Mouse (Mus musculus) skeletal muscle tissue, adult 2 months (tissue): ENCODE measurements around the gene Rtn1.

Experiments used
- DNase-seq: peaks from one replicate; pipeline ENCODE4 v3.0.0-alpha.2; 2012; ENCODE audit warnings: low read depth, low spot score

Gene Rtn1

DNA sequence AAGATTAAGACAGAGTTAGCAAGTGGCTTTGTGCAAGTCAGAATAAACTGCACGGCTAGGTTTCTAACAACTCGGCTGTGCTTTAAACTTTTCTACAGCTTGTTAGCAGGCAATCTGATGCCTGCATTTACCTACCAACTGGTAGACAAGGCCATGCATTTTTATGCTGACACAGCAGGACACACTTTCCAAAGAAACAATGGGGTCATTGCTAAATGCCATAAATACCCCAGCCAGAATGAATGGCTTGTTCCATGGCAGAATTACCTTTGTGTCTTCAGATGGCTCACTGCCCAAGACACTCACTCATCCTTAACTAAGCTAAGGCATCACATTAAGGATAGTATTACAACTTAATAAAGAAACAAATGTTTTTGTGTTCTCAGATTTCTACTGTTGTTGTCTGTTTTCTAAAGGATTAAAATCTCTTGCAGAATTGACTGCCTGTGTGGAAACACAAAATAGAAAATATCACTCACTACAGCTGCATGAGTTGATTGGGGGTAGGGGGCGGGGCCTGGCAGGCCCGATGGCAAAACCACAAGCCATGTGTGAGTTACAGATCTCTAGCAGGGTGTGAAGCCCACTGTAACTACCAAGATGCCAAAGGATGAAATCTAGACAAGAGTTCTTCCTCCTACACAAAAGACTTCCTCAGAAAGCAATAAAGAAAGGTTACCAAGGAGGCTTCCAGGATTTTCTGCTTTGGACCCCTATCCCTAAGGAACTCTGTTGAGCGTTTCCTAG lies 129.6 kb downstream of the Rtn1 start:
- DNase-seq = no peak

DNA sequence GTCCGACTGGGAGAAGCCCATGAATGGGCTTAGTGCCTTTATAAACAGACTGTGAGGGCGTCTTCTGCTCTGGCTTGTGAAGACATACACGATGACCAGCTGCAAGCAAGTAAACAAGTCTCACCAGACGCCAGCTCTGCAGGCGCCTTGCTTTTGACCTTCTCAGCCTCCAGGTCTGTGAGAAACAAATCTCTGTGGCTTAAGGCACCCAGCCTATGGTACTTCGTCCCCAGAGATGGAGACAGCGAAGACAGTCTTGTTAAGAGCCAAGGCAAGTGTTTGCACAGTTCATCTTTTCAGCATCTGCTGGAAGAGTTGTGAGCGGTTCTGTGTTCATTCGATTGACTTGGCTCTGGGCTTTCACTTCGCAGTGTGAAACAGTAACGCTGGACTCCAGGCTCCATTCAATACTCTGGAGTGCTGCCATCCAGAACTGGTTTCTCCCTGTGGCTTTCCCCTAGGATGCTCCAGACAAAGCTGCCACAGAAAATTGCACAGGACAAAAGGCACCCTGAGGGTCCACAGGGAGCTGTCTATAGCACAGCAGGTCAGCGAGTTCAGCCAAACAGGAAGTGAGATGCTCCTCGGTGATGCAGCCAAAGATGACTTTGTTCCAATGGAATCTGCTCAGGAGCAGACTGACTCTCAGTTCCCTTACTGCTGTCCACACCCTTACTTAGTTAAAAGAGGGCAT lies 135.0 kb downstream of the Rtn1 start:
- DNase-seq = peak; percentile 73

DNA sequence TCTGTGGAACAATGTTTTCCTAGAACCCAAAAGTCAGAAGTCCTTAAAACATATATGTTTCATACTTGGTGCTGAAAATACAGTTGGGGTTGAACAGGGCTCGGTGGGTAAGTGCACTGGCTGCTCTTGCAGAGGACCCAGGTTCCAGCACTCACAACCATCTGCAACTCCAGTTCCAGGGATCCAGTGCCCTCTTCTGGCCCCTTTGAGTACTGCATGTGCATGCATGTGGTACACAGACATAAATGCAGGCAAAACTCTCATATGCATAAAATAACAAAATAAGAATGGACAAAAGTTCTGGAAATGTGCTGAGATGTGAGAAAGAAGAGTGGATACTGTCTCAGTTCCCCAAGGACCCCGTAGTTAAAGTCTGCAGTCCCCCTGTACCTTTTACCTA lies 141.2 kb downstream of the Rtn1 start:
- DNase-seq = no peak

DNA sequence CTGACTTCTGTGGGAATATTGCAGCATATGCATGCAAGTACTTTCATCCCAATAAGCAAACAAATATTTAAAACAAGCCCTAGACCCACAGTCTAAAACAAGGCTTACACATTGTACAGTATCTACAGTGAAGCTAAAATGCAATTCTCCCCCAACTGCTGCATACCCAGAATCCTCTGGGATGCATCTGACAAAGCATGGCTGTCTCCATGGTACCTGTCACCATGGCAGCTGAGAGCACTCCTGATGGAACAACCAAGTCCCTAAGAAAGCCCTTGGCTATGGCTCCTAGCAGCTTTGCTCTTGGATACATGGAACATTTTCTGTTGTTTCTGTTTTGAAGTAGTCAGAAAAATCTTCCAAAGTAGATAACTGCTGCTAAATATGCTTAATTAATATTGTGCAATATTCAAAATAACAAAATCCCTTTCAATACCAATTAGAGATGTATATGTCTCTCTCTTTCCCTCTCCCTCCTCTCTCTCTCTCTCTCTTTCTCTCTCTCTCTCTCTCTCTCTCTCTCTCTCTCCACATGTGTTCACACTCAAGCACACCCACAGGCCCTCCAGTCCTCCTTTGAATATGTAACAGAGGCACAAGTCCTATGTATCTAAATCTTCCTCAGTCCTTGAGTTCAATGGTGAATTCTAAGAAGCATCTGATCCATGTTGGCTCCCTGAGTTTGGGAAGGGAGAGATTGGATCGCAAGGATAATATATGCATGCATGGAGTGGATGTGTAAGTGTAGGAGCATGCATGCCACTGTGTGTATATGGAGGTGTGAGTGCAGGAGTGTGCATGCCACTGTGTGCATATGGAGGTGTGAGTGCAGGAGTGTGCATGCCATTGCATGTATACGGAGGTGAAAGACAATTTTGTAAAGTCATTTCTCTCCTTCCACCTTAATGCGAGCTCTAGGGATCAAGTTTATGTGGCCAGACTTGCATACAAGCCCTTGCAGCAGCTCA lies 143.3 kb downstream of the Rtn1 start:
- no peak for DNase-seq

DNA sequence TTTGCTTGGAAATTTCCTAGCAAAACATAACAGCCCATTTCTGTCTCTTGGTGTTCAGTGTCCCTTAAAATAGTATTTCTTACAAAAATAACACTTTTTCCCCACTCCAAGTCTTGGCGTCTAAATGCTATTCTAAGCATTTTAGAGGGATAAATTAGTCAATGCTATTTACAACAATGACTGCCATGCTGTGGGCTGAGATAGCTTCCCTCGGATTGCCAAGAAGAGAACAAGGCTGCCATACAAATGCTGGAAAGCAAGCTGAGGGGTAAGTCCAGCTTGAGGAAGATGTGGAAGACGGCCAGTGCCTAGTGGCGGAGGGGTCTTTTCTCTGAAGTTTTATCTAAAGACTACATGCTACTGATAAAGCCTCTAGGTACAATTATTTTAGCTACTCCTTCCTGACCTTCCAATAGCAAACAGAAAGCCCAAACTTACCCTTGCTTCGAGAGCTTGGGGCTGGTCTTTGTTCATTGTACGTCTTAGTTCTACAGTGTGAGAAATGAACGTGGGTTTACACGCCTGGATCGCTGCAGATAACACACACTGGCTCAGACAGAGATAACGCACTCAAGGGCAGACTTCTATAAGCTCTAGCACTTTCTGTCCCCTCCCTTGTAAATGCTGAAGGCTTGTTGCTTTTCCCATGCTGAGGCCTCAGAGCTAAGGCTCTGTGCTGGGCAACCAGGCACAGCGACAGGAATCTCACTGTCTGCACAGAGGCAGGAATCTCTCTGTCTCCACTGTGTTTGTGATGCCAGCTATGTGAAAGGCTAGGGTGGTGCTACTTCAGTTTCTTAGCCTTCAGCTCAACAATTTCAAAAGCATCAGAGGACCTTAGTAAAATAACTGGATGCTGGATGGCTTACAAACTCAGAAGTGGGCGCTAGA lies 145.4 kb downstream of the Rtn1 start:
- no peak for DNase-seq

GRCm38 (mm10) chr12:72257000-72257399 lies 151.9 kb downstream of the Rtn1 start:
- DNase-seq = no peak

DNA sequence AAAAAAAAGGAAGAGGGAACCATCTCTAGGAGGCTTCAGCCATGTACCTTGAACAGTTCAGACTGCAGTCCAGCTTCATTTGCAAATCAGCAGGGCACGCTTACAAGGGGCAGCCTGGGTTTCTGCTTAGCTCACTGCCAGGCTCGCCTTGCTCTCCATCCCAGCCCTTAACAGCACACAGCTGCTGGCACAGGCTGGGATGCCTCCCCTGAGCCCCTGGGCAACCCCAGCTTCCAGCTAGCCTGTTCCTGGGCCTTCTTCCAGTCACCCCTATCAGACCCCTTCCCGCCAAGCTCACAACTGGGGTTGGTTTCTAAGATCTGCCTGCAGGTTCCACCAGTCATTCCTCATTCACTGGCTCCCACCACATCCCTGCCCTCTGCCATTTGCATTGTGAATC lies 155.8 kb downstream of the Rtn1 start:
- DNase-seq = no peak

GRCm38 (mm10) chr12:72251890-72252445 lies 156.9 kb downstream of the Rtn1 start:
- DNase-seq = no peak

DNA sequence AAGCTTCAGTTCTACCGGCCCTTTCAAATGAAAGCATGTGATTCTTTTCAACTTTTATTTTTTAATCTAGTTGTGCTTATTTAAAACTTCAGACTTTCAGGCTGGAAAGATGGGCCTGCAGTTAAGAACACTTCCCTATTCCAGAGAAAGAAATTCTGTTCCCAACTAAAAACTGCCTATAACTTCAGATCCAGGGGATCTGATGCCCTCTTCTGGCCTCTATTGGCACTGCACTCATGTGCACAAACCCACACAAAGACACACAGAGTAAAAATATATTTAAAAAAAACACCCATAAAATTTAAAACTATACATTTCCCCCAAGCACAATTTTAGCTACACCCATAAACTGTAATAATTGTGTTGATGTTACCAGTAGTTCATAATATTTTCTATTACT lies 163.9 kb downstream of the Rtn1 start:
- DNase-seq = no peak

- no peak for DNase-seq
Measured at GRCm38 (mm10) chr12:72242807-72243206, 166.0 kb downstream of the Rtn1 start.

DNA sequence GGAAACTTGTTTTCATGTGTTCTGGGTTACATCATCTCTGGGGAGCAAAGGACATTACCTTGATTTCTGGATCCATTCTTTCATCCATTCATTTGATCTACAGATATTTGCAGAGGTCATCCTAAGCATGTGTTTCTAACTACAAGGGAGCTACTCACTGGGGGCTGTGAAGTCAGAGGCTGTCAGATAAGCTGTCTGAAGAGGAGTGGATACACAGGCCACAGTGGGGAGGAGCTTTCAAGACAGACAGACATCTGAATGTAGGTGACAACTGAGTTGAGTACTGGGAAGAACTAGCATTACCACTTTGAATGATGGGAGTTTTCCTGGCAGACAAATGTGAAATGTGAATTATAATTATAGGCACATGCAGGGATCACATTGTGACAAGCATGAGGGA lies 168.3 kb downstream of the Rtn1 start:
- DNase-seq = no peak

DNA sequence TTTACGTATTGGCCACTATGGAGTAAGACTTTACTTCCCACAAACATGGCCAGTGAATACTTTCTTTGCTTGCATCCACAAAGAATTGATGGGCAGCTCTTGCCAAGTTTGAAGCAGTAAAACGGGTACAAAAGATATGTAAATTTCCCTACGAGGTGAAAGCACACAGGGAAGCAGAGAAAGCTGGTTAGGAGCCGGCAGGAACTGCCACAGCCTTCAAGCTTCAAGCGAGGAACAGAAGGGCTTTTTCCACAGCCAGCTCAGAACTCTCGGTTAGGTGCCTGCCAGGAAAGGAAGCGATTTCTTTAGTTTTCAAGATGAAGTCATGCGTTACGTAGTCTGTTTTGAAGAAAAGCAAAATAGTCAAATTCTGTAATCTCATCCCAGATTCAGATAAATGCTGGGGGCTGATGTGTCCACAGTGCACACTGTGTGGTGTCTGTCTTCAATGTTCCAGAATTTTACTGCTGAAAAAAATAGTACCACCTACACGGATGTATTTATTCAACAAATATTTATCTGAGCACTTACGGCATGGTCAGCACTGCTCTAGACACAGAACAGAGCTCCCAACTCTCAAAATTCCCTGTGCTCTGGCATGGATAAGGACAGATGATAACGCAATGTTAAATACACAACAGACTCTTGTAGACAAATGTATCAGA lies 169.5 kb downstream of the Rtn1 start:
- no peak for DNase-seq

DNA sequence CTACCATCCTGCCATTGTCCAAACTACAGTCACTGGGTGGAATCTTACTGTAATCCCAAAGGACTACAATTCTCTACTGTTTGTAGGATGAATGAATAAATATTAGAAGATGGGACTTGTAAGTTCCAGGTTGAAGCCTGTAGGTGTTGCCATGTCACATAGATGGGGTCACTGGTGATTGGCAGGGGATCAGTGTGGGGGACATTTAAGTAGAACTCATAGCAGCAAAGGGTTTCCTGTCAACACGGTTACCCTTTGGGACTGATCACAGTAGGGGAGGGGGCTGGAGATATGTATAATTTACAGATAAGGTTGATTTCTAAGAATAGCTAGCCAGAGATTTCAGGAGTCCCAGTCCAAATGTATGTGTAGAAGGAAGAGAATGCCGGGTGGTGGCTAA lies 171.6 kb downstream of the Rtn1 start:
- no peak for DNase-seq

- DNase-seq = no peak
Measured at GRCm38 (mm10) chr12:72236564-72237011, 172.3 kb downstream of the Rtn1 start.

DNA sequence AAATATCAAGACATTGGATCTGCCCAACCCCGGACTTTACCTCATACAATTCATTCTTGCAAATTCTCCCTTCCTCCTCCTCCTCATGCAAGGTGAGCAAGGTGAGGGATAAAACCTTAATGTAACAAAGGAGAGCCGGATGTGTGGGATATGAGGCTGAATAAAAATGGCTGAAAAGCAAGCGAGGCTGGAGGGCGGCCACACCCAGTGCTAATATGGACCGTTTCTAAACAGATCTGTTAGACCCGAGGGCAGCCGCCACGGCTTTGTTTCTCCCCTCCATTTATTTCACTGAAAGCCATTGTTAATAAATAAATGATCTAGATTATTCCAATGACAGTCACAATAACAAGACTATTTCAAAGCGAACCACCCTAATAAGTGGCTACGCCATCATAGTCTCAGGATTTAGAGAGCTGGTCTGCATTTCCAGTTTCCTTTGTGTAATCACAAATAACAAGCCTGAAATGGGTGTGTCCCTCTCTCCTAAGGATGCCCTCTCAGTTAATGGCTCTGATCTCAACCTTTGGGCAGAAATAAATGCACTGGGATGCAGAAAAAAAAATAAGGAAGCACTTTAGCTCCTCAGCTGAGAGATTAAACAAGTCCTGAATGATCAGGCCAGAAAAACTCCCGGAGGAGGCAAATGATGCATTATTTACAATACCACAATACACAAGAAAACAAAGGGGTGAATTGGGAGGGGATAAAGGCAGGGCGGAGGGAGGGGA lies 173.1 kb downstream of the Rtn1 start:
- DNase-seq = no peak

- DNase-seq = no peak
Measured at GRCm38 (mm10) chr12:72234966-72235365, 173.9 kb downstream of the Rtn1 start.

DNA sequence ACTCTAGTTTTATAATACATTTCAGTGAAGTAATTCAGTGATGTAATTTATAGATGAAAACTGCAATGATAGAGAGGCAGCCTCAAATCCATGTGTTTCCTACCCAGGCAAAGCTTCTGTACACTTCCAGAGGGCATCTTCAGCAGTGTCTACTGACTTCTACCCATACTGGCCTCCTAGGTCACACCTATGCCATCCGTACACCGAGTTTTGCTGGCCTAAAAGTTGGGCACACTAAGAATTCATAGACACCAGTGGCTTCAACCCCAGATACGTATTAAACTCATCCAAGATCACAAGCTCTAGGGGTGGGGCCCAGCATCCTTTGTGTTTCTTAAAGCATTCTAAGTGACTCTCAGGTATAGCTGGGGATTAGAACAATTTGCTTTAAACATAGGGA lies 174.7 kb downstream of the Rtn1 start:
- DNase-seq = no peak

DNA sequence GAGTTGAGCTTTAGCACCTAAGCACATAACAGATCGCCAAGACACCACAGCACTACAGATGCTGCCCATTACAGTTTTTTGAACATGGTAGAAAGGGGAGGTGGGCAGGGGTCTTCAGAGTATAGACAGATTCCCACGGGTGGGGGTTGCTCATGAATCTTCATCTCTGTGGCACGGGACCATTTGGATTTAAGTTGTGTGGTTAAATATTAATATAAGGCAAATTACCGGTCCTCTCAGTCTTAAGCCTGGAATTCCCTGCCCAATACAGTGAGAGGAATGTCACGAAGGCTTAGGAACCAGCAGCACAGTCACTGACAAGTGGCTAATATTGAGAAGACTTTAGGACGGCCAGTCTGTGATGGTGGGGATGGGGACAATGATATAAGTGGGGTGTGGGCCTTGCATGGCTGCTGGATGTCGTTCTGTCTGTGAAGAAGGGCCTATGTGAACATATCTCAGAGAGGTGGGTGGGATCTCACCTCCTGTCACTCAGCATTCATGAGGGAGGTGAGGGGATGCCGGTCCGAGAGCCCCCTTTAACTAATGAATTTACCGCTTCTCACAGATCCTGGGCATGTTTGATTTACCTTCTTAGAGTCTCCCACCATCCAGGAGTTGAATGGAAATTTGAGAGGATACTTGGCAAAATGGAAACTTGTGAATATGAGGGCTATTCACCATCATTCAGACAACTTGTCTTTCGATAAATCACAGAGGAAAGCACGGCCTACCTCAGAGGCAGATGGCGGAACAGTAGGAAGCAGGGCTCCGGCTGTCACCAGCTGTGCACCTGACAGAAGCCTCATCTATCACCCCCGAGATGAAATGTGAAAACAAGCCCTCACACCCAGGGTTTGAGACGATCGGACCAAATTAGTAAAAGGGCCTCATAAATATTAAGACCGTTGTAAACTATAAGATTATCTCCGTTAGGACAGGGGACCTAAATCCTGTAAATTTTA lies 175.7 kb downstream of the Rtn1 start:
- no peak for DNase-seq
